Mouse (Mus musculus) E14TG2a.4 (cell line): ENCODE results near the gene Galnt16.

Source experiments
- H3K27me3 ChIP-seq: 2 replicates; pipeline ENCODE4 v1.6.1; 2014; ENCODE audit warnings: low read length, control low read depth; ENCODE audit not compliant: insufficient read depth
- H3K36me3 ChIP-seq: 2 replicates; pipeline ENCODE4 v1.6.1; 2014; ENCODE audit warnings: low read length, control low read depth; ENCODE audit not compliant: insufficient read depth
- H3K4me1 ChIP-seq: replicated peaks from 2 replicates; pipeline ENCODE4 v1.6.1; 2014; ENCODE audit warnings: low read depth, low read length, control low read depth
- H3K4me3 ChIP-seq: replicated peaks from 2 replicates; pipeline ENCODE4 v1.5.1; 2014; ENCODE audit warnings: mild to moderate bottlenecking, low read length
- H3K9me3 ChIP-seq: 2 replicates; pipeline ENCODE4 v1.6.1; 2014; ENCODE audit warnings: low read length, control low read depth
- CTCF ChIP-seq: conservative IDR thresholded peaks from 2 replicates; pipeline ENCODE4 v1.5.1; 2014; ENCODE audit warnings: low read length
- NANOG ChIP-seq: IDR thresholded peaks from 2 replicates; pipeline ENCODE4 v1.6.1; 2014; ENCODE audit warnings: borderline replicate concordance, low read length, mixed read lengths
- POU5F1 ChIP-seq: IDR thresholded peaks from 2 replicates; pipeline ENCODE4 v1.6.1; 2014; ENCODE audit warnings: low read length, borderline replicate concordance

The Galnt16 gene

DNA sequence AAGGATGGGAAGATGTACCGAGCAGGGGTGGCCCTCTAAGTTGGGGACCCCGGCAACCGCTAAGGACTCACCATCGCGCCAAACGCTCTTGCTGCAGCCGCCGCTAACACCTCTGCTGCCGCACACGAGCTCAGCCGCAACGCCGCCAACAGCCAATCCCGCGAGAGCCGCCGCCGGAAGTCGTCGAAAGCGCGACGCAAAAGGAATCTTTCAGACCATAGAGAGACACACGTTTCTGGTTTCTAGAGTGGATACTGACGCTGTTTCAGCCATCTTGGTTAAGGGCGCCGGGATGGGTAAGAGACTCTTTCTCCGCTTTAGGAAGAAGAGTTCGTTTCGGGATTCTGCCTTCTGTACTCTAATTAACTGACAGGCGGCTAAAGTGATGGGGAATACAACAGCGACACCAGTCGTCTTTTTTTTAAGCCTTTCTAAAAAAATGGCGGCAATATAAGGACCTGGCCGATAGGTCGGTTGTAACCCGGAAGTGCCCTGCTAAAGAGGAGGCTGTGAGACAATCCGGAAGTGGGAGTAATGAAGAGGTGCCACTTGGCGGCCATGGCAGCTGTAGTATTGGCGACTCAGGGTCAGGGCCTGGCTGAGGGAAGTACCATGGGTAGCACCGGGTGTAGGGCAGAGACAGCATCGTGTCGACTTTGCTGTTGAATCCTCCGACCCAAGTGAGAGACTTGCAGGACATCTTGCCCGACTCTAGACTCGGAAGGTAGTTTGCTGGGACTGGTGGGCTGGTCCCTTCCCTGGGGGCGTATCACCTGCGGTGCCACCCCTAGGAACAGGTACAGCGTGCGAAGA, 125.8 kb downstream of the Galnt16 start, which contains the start of the genes Slc39a9 and Erh:
Gene Slc39a9 (plus strand): TSS at position 191 of the 813 bp plus-strand sequence.
Gene Erh (minus strand): TSS at position 649 of the 813 bp plus-strand sequence.
- Histone ChIP-seq H3K4me3 (peak within 1 kb of the TSS; percentile 99), H3K36me3 (peaks cover 68% of the 10 kb centered on the region), H3K9me3 (no peaks in the 10 kb centered on the region), H3K27me3 (no peaks in the 10 kb centered on the region), H3K4me1 (peaks cover 55% of the 10 kb centered on the region)
- TF ChIP-seq POU5F1 (no peak), CTCF (no peak), NANOG (no peak)

DNA sequence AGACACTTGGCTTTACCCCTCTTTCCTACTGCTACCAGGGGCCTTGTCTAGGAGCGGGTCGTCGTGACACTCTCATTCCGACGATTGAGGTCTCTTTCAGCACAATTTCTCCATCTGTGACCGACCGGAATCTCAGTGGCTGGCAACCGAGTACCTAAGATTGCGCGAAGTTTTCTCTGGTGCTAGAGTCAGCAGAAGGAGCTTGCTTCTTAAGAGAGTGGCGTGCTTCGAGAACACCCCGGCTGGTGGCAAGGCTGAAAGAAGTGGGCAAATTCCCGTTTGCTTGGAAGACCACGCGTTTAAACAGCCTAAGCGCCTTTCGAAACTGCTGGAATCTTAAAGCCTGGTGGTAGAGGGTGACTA, 126.4 kb downstream of the Galnt16 start:
- Histone ChIP-seq H3K9me3 (no peaks in the 10 kb centered on the region), H3K36me3 (peaks cover 67% of the 10 kb centered on the region), H3K27me3 (no peaks in the 10 kb centered on the region), H3K4me1 (peaks cover 49% of the 10 kb centered on the region), H3K4me3 (peak overlapping the region; percentile 99)
- TF ChIP-seq NANOG (no peak), POU5F1 (no peak), CTCF (no peak)

GRCm38 (mm10) chr12:80646377-80646776, 128.3 kb downstream of the Galnt16 start:
- Histone ChIP-seq H3K36me3 (peaks cover 54% of the 10 kb centered on the region), H3K4me3 (no peak overlapping the region), H3K9me3 (no peaks in the 10 kb centered on the region), H3K27me3 (no peaks in the 10 kb centered on the region), H3K4me1 (peaks cover 30% of the 10 kb centered on the region)
- TF ChIP-seq POU5F1 = no peak
- no peak for TF ChIP-seq CTCF
- TF ChIP-seq NANOG = no peak

DNA sequence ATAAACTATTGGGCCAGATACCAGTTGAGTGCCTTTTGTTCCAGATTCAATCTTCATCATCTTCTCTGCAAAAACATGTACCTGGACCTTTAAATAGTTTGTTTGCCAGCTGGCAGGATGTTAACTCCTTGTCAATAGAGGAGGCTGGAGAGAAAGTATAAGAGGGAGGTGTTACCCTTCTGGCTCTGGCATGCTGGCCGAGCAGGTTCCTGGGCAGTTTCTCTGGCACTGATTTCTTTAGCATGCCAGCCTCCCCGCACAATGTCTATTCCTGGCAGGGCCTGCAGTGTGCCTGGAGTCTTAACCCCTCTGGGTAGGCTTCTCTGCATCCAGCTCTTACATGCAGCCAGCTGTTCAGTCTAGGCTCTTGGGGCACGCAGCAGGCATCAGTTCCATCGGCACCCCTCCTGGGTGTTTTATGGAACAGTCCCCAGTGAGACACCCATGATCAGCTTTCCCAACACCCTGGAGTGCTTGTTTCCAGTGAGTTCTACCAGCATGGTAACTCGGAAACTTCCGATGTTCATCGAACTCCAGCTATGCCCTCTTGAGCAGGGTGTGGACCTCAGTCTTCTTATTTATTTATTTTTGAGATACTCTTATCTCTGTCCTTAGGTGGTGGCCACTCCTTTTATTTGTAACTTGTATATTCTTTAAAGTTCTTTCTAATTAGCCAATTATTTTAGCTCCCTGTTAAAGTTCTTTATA, 136.0 kb downstream of the Galnt16 start:
- TF ChIP-seq CTCF = no peak
- no peak for TF ChIP-seq POU5F1
- TF ChIP-seq NANOG = no peak
- Histone ChIP-seq H3K9me3 (no peaks in the 10 kb centered on the region), H3K36me3 (peaks cover 9% of the 10 kb centered on the region), H3K27me3 (no peaks in the 10 kb centered on the region), H3K4me3 (no peak overlapping the region), H3K4me1 (peaks cover 3% of the 10 kb centered on the region; the same call in 1 of the 2 replicates)

GRCm38 (mm10) chr12:80654659-80655025, 136.6 kb downstream of the Galnt16 start:
- peaks cover 5% of the 10 kb centered on the region for H3K4me1 ChIP-seq
- H3K9me3 ChIP-seq = no peaks in the 10 kb centered on the region
- no peak for TF ChIP-seq POU5F1
- peaks cover 6% of the 10 kb centered on the region for H3K36me3 ChIP-seq
- no peaks in the 10 kb centered on the region for H3K27me3 ChIP-seq
- no peak overlapping the region for H3K4me3 ChIP-seq

DNA sequence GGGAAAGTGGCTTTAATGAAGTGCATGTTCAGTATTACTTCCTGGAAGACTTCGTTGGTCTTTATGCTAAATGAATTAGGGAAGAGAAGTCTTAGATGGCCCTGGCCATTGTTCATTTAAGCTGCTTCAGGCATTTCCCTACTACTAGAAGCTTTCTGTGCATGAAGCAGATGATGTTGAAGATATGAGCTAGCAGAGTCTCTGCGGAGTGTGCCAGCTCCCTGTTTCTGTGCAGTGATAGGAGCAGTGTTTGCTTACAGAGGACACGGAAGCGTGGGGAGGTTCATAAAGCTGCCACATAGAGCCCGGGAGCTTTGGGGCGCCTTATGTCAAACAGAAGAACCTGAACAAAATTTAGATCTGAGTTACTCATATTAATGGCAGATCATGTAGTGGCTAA, 140.6 kb downstream of the Galnt16 start:
- no peaks in the 10 kb centered on the region for H3K27me3 ChIP-seq
- no peak for TF ChIP-seq NANOG
- peaks cover 16% of the 10 kb centered on the region for H3K36me3 ChIP-seq
- no peak overlapping the region for H3K4me3 ChIP-seq
- no peaks in the 10 kb centered on the region for H3K9me3 ChIP-seq
- peaks cover 7% of the 10 kb centered on the region for H3K4me1 ChIP-seq

DNA sequence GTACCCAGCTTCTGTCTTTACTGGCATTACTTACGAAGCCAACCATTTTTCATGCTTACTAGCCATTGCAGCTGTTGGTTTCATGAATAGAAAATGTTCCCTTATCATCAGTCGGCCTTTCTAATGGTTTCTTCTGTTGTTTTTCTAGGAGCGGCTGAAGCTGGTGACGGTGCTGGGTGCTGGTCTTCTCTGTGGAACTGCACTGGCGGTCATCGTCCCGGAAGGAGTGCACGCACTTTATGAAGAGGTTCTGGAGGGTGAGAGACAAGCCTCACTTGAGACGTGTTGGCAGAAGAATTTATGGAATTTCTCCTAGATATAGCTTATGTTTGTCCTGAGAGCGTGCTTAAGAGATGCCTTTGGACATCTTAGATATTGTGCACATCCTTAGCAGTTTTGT, 144.2 kb downstream of the Galnt16 start:
- Histone ChIP-seq H3K27me3 (no peaks in the 10 kb centered on the region), H3K4me1 (peaks cover 4% of the 10 kb centered on the region; the same call in 1 of the 2 replicates), H3K9me3 (no peaks in the 10 kb centered on the region), H3K36me3 (peaks cover 48% of the 10 kb centered on the region), H3K4me3 (no peak overlapping the region)
- TF ChIP-seq POU5F1 = no peak
- TF ChIP-seq CTCF = no peak
- no peak for TF ChIP-seq NANOG

DNA sequence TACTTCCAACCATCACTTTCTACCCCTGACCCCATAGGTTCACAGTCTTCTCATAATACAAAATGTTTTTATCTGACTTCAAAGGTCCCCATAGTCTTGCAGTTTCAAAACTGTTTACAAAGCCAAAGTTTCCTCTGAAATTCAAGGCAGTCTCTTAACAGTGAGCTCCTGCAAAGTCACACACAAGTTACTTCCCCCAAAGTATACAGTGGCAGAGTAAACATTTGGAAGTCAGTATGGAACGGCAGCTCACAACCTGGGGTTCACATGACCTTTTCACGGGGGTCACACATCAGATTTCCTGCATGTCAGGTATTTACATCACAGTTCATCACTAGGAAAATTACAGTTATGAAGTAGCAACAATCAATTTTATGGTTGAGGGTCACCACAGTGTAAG, 145.9 kb downstream of the Galnt16 start:
- TF ChIP-seq CTCF (no peak), NANOG (no peak), POU5F1 (no peak)
- Histone ChIP-seq H3K9me3 (no peaks in the 10 kb centered on the region), H3K4me3 (no peak overlapping the region), H3K36me3 (peaks cover 63% of the 10 kb centered on the region), H3K4me1 (peaks cover 4% of the 10 kb centered on the region; the same call in 1 of the 2 replicates), H3K27me3 (no peaks in the 10 kb centered on the region)
